Mouse (Mus musculus) adrenal gland, adult 18-20 months (tissue): ENCODE results near the gene Prdm15. TPM values are rescaled to one million over a fixed set of nuclear protein-coding genes. Genes with fewer than 3 reads are reported as not detected.

Experiments used
- DNase-seq, 2 experiments: peaks; one replicate each; pipeline ENCODE4 v3.0.0; 2021 to 2022; ENCODE audit warnings: low spot score in 2 of 2
- long read RNA-seq, 2 experiments: library from polyadenylated mRNA; stranded (forward); transcript quantifications; one replicate each; pipeline ENCODE4 v2.0.0; 2021
- total RNA-seq, 2 experiments: library from RNA; stranded (reverse); gene quantifications; 1 replicate in 1 of 2; 2 replicates in 1 of 2; pipeline ENCODE4 v1.2.3; 2021

The Prdm15 gene
- 10 to 100 TPM; 11.9 to 12.8 TPM for total RNA-seq
- long read RNA-seq, experiment 1, partial matches to known transcripts, result 0 of 6 reads
- long read RNA-seq, experiment 1, other reads (novel, unspliced or antisense), result 6 of 6 reads
- long read RNA-seq, experiment 2, full-length matches to known transcripts, result 1 of 5 reads
- long read RNA-seq, experiment 2, partial matches to known transcripts, result 1 of 5 reads
- long read RNA-seq, experiment 2, other reads (novel, unspliced or antisense), result 3 of 5 reads

GRCm38 (mm10) chr16:97851741-97852319 lies at the start of gene Prdm15:
Gene Prdm15 (minus strand): TSS chr16:97851850.
- peak; percentile 87 to 90 for DNase-seq

- peak; percentile 9 to 26 for DNase-seq
Measured at GRCm38 (mm10) chr16:97897346-97898024, 45.8 kb upstream of the Prdm15 start.

DNA sequence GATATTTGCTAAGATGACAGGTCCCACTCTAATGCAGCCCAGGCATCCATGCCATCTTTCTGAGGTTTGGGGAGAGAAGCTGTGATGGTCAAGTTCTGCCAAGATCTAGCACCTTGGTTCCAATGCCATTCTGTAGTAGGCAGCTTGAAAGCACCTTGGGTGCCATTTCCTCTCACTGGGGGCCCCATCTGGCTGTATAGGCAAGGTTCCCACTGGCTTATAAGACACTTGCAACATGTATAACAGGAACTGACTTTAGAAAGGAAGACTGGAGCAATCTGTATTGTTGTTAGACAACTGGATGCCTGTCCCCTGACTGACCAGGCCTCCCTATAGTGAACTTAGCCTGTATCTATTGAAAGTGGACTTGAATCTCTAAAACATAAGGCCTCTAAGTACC lies 36.1 kb upstream of the Prdm15 start:
- no peak for DNase-seq

GRCm38 (mm10) chr16:97883696-97884095 lies 32.0 kb upstream of the Prdm15 start:
- DNase-seq, result no peak

- no peak for DNase-seq
Measured at GRCm38 (mm10) chr16:97882891-97883290, 31.2 kb upstream of the Prdm15 start.

DNA sequence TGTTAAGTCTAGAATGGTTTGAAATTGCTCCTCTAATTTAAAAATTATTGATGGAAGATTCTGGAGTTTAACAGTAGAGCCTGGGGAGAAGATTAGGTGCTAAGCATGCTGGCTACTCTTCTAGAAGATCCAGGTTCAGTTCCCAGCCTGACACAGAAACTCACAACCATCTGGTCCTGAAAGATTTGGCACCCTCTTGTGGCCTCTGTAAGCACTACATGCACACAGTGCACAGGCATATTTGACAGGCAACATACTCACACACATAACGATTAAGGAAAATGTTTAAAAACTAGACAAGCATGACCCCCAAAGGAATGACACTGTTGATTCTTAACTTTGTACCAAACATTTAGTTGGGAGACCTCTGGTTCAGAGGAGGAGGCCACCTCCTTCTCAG lies 27.5 kb upstream of the Prdm15 start:
- DNase-seq, result peak; percentile 52 to 55

DNA sequence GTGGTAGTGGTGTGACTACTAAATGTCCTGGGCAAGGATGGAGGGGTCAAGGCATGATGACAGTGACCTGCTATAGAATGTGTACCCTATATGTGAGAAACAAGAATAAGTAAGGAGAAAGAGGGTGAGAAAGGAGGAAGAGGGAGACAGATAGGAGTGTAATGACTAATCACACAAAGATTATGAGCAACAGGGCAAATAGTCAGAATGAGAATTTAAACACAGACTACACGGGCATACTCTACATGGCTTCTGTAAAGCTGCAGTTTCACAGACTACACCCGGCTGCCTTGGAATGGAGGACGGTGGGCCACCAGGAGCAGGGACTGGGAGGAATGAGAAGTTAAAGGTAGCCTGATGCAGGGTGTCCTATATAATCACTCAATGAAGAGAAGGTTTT lies 25.9 kb upstream of the Prdm15 start:
- DNase-seq, result no peak

DNA sequence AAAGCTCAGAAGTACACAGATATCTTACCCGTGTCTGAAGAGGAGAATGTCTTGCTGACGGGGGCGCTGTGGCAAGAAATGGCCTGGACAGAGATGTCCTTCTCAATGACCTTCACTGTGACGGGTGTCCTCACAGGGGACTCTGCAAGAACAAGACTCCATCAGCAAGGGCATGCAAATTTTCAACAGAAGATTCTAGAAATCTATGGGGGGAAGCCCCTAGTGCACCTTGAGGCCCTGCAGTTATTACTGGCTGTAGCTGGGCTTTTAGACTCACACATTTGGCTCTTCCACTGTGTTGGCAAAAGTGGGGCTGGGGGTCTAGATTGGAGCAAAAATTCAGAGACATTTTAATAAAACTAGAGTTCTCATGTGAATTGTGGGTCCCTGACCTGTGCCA lies 23.5 kb upstream of the Prdm15 start:
- DNase-seq, result no peak

GRCm38 (mm10) chr16:97874376-97874775 lies 22.7 kb upstream of the Prdm15 start:
- no peak for DNase-seq

GRCm38 (mm10) chr16:97872657-97873056 lies 21.0 kb upstream of the Prdm15 start:
- no peak for DNase-seq

DNA sequence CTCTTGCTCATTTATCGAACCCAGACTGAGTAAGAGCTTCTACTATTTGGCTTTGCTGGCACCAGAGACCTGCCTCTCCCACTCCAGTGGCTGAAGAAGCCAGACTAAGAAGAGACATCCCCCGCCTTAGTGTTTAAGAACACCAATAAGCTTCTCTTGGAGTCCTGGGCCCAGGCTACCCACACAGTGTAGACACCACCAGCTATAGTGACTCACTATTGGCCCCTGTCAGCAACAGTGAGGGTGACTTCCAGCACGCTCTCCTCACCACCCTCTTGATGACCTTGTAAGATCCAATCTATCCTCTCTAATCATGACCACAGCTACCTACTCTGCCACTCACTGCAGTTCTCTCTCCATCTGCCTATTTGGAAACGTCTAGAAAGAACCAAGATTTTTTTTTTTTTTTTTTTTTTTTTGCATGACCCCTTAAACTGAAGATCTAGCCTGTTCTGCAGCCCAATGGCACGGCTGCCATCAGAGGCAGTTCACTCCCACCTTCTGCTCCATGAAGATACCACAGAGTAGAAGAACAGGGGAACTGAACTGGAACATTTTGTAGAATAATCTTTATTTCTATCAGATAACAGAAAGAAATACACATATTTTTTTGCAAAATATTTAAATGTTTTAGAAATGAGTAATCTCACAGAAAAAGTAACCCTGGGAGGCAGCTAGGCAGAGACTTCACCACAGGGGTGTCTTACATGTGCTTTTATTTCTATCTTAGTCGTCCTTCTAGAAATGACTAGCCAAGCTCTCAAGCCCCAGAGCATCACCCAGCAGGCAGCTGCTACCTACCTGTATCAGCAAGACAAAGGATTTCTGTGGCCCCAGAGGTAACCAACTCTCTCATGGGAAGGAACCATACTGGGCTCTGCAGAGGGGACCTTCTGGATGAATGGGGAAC lies 17.8 kb upstream of the Prdm15 start:
- no peak for DNase-seq

- no peak for DNase-seq
Measured at GRCm38 (mm10) chr16:97863932-97864467, 12.3 kb upstream of the Prdm15 start.

GRCm38 (mm10) chr16:97856050-97856449 lies 4.4 kb upstream of the Prdm15 start:
- no peak for DNase-seq

GRCm38 (mm10) chr16:97851061-97851740 lies 449 bp downstream of the Prdm15 start:
- peak; percentile 82 to 87 for DNase-seq

- peak in 1 of 2 experiments; percentile 6 for DNase-seq
Measured at GRCm38 (mm10) chr16:97850667-97851060, 986 bp downstream of the Prdm15 start.

GRCm38 (mm10) chr16:97848832-97849231 lies 2.8 kb downstream of the Prdm15 start:
- DNase-seq, result no peak

GRCm38 (mm10) chr16:97844967-97845937 lies 6.4 kb downstream of the Prdm15 start:
- DNase-seq, result peak in 1 of 2 experiments; percentile 8

GRCm38 (mm10) chr16:97832154-97832553 lies 19.5 kb downstream of the Prdm15 start:
- no peak for DNase-seq

DNA sequence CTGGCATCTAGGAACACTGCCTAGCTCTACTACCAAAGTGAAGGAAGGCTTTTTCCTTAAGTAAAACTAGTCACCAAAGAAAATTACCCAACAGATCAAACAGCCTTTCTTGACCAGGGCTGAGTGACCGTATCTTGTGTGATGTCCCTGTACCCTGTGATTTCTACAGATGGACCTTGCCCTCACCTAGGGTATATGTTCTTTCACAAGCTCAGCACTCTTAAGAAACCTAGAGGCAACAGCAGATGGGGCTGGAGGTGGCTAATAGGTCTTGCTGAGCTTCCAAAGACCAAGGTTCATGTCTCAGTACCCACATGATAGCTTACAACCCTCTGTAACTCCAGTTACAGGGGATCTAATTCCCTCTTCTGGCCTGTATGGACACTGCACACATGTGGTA lies 23.4 kb downstream of the Prdm15 start:
- no peak for DNase-seq
